Mouse (Mus musculus): Measurements from ENCODE around the gene Pdia5.

GRCm38 (mm10) chr16:35470983-35471382 lies 19.7 kb downstream of the Pdia5 start:
- TF ChIP-seq EP300 (optimal IDR thresholded peaks at IDR 0.05) (no peak), CTCF (IDR thresholded peaks at IDR 0.05; ENCODE audit: low read depth) (no peak)
